In genomic region chr11:118710035-118710434, GRCm38 (mm10) we compare ENCODE assay signal across 20 mouse cellular contexts.
"Had no signal": no experiment of that assay in that cellular context is flagged by ENCODE, and none has a peak within 500 bp of the region (broad histone marks: within the 10 kb centered on the region; RNA-seq: fewer than 3 reads in every experiment).

No protein-coding gene starts in this region.

- H3K9ac ChIP-seq: liver, embryonic 14.5 days; lung, embryonic 14.5 days; midbrain, embryonic 12.5 days; neural tube, embryonic 13.5 days; neural tube, embryonic 15.5 days had no signal

- H3K4me2 ChIP-seq: lung, embryonic 14.5 days; midbrain, embryonic 12.5 days; neural tube, embryonic 13.5 days; neural tube, embryonic 15.5 days had no signal

- DNase-seq: lung, adult 18-20 months; lung, embryonic 14.5 days; lung, postnatal 10 days; lung, postnatal 4 days; midbrain, embryonic 14.5 days; retina, postnatal 1 day; right cerebral cortex, adult 18-20 months; right cerebral cortex, postnatal 25 days; right cerebral cortex, postnatal 4 days; spleen, adult 18-20 months; thymus, adult 2 months; thymus, postnatal 25 days; thymus, postnatal 4 days had no signal

- H3K4me3 ChIP-seq: midbrain, embryonic 10.5 days; midbrain, embryonic 12.5 days; myocyte; neural tube, embryonic 13.5 days; neural tube, embryonic 15.5 days had no signal

- H3K27ac ChIP-seq: liver, embryonic 14.5 days; midbrain, embryonic 10.5 days had no signal

- ATAC-seq: midbrain, embryonic 16.5 days had no signal

- H3K27me3 ChIP-seq: midbrain, embryonic 12.5 days; neural tube, embryonic 13.5 days; neural tube, embryonic 15.5 days had no signal

- H3K9me3 ChIP-seq: neural tube, embryonic 13.5 days; neural tube, embryonic 15.5 days had no signal

- H3K36me3 ChIP-seq: midbrain, embryonic 10.5 days; midbrain, embryonic 12.5 days; neural tube, embryonic 13.5 days; neural tube, embryonic 15.5 days had no signal
